19 mouse cellular contexts compared by ENCODE assay signal in the genomic region with DNA sequence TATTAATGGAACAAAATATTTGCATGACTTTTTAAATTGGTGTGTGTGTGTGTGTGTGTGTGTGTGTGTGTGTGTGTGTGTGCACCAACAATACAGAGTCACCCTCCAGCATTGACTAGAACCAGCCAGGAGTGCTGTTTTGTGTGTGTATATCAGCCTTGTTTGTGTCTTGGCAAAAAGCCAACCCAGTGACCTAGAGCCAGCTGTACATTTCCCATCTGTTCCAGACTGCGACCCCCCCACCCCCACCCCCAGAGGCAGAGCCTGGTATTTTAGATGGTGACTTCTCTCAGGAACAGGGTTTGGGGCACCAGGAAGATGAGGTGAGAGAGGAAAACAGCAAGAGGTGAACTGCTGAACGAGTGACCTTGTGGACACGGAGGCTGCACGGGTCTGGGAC. TPM values are rescaled to one million over a fixed set of nuclear protein-coding genes. Genes with fewer than 3 reads are reported as not detected.
A peak's percentile ranks its signal among the peaks of the same experiment; 100 is the strongest.
DNase-seq lines count a peak whose midpoint lies in the region; ATAC-seq and TF ChIP-seq lines count a peak whose summit lies in the region.
"Had no signal": no experiment of that assay in that cellular context is flagged by ENCODE, and none has a peak within 500 bp of the region (broad histone marks: within the 10 kb centered on the region; RNA-seq: fewer than 3 reads in every experiment).

No protein-coding gene starts in this region.

- no peak for TF ChIP-seq CTCF in lung, embryonic 14.5 days (IDR thresholded peaks at IDR 0.05; ENCODE audit: low read depth)
- no peak for TF ChIP-seq CTCF in lung, adult 2 months (IDR thresholded peaks at IDR 0.05; ENCODE audit: insufficient read depth, low read length)

- peak overlapping the region; percentile 79 for H3K27ac ChIP-seq in heart, embryonic 10.5 days
- H3K27ac ChIP-seq in hindbrain, embryonic 11.5 days (ENCODE audit: low read depth, low read length): no peak overlapping the region
- no peak overlapping the region for H3K27ac ChIP-seq in hindbrain, embryonic 10.5 days
- no peak overlapping the region for H3K27ac ChIP-seq in lung, embryonic 14.5 days (ENCODE audit: low read depth)
- peak overlapping the region; percentile 19; the same call in 1 of the 2 replicates for H3K27ac ChIP-seq in limb, embryonic 10.5 days

- no peak overlapping the region for H3K4me2 ChIP-seq in hindbrain, embryonic 11.5 days (replicated peaks; ENCODE audit: low read depth, low read length)
- no peak overlapping the region for H3K4me2 ChIP-seq in lung, embryonic 14.5 days

- peaks cover 70% of the 10 kb centered on the region for H3K4me1 ChIP-seq in heart, embryonic 10.5 days
- peaks cover 28% of the 10 kb centered on the region for H3K4me1 ChIP-seq in hindbrain, embryonic 11.5 days (replicated peaks; ENCODE audit: control insufficient read depth, insufficient read depth, low read length)
- H3K4me1 ChIP-seq in hindbrain, embryonic 10.5 days (replicated peaks): peaks cover 71% of the 10 kb centered on the region
- peaks cover 39% of the 10 kb centered on the region for H3K4me1 ChIP-seq in lung, embryonic 14.5 days (ENCODE audit: insufficient read depth)
- peaks cover 37% of the 10 kb centered on the region for H3K4me1 ChIP-seq in lung, adult 2 months (ENCODE audit: control insufficient read depth, insufficient read depth, low read length)
- peaks cover 62% of the 10 kb centered on the region for H3K4me1 ChIP-seq in limb, embryonic 10.5 days

- H3K27me3 ChIP-seq in heart, embryonic 10.5 days (ENCODE audit: insufficient read depth, poor library complexity, severe bottlenecking): no peaks in the 10 kb centered on the region
- no peaks in the 10 kb centered on the region for H3K27me3 ChIP-seq in hindbrain, embryonic 11.5 days (ENCODE audit: control insufficient read depth, insufficient read depth, low read length)
- no peaks in the 10 kb centered on the region for H3K27me3 ChIP-seq in hindbrain, embryonic 10.5 days (ENCODE audit: insufficient read depth, poor library complexity, severe bottlenecking)
- no peaks in the 10 kb centered on the region for H3K27me3 ChIP-seq in lung, embryonic 14.5 days (ENCODE audit: insufficient read depth, low read length)
- peaks cover 18% of the 10 kb centered on the region for H3K27me3 ChIP-seq in limb, embryonic 10.5 days (ENCODE audit: low read depth, poor library complexity, severe bottlenecking)

- H3K9me3 ChIP-seq in heart, embryonic 10.5 days: no peaks in the 10 kb centered on the region
- H3K9me3 ChIP-seq in hindbrain, embryonic 11.5 days (ENCODE audit: control insufficient read depth, low read length): no peaks in the 10 kb centered on the region
- no peaks in the 10 kb centered on the region for H3K9me3 ChIP-seq in hindbrain, embryonic 10.5 days
- no peaks in the 10 kb centered on the region for H3K9me3 ChIP-seq in lung, embryonic 14.5 days (ENCODE audit: low read depth, low read length)
- H3K9me3 ChIP-seq in limb, embryonic 10.5 days (replicated peaks): no peaks in the 10 kb centered on the region
- H3K9me3 ChIP-seq: midbrain, embryonic 10.5 days had no signal

- H3K4me3 ChIP-seq in heart, embryonic 10.5 days: no peak overlapping the region
- no peak overlapping the region for H3K4me3 ChIP-seq in hindbrain, embryonic 11.5 days (ENCODE audit: low read depth, low read length)
- H3K4me3 ChIP-seq in hindbrain, embryonic 10.5 days: no peak overlapping the region
- no peak overlapping the region for H3K4me3 ChIP-seq in lung, embryonic 14.5 days (ENCODE audit: low read depth, low read length)
- H3K4me3 ChIP-seq in lung, adult 2 months (replicated peaks; ENCODE audit: extremely low read depth, low read depth, low read length): no peak overlapping the region
- no peak overlapping the region for H3K4me3 ChIP-seq in limb, embryonic 10.5 days
- H3K4me3 ChIP-seq: midbrain, embryonic 10.5 days had no signal

- H3K36me3 ChIP-seq in heart, embryonic 10.5 days: no peaks in the 10 kb centered on the region
- no peaks in the 10 kb centered on the region for H3K36me3 ChIP-seq in hindbrain, embryonic 11.5 days (ENCODE audit: control insufficient read depth, insufficient read depth, low read length)
- H3K36me3 ChIP-seq in hindbrain, embryonic 10.5 days: no peaks in the 10 kb centered on the region
- H3K36me3 ChIP-seq in lung, embryonic 14.5 days (ENCODE audit: insufficient read depth): no peaks in the 10 kb centered on the region
- no peaks in the 10 kb centered on the region for H3K36me3 ChIP-seq in limb, embryonic 10.5 days
- H3K36me3 ChIP-seq: midbrain, embryonic 10.5 days had no signal

- H3K9ac ChIP-seq in hindbrain, embryonic 11.5 days (ENCODE audit: low read depth, low read length): no peak overlapping the region
- H3K9ac ChIP-seq in lung, embryonic 14.5 days: no peak overlapping the region

- no peak for DNase-seq in heart, embryonic 10.5 days (ENCODE audit: low spot score)
- no peak for DNase-seq in heart, adult 18-20 months
- DNase-seq in hindbrain, embryonic 11.5 days (ENCODE audit: low spot score): peak; percentile 18
- no peak for DNase-seq in hindbrain, embryonic 10.5 days (ENCODE audit: low spot score)
- DNase-seq in lung, embryonic 14.5 days: peak; percentile 59
- DNase-seq in lung, adult 2 months: no peak
- DNase-seq in limb, embryonic 10.5 days (ENCODE audit: low spot score): no peak
- DNase-seq: adrenal gland, postnatal 36 days; B cell, adult 2 months; cerebellum, adult 18-20 months; cerebellum, postnatal 25 days; embryo, embryonic 11 days; gastrocnemius, postnatal 14 days; heart, postnatal 10 days; kidney, postnatal 10 days; liver; thymus, postnatal 25 days had no signal

- WGBS in heart, embryonic 10.5 days: 44% methylated on average over 4 of the region's 4 CpGs
- 68% methylated on average over 4 of the region's 4 CpGs for WGBS in hindbrain, embryonic 11.5 days
- 62% methylated on average over 4 of the region's 4 CpGs for WGBS in hindbrain, embryonic 10.5 days
- 38% methylated on average over 4 of the region's 4 CpGs for WGBS in lung, embryonic 14.5 days
- 48% methylated on average over 4 of the region's 4 CpGs for WGBS in lung, adult 2 months
- 67% methylated on average over 4 of the region's 4 CpGs for WGBS in limb, embryonic 10.5 days

- ATAC-seq in hindbrain, embryonic 11.5 days (ENCODE audit: low FRiP score): no peak; the same call in 1 of the 2 replicates
- no peak; the same call in 1 of the 2 replicates for ATAC-seq in lung, embryonic 14.5 days (ENCODE audit: insufficient read depth)
- ATAC-seq in monocyte, adult 5-6 weeks (replicated peaks; ENCODE audit: insufficient number of reproducible peaks, low FRiP score, low TSS enrichment, poor library complexity, severe bottlenecking): no peak

- no peak for TF ChIP-seq POLR2A in lung, adult 2 months (IDR thresholded peaks at IDR 0.05; ENCODE audit: borderline replicate concordance, extremely low read depth, low read depth, low read length)

RNA-seq across cellular contexts. Expression of gene Sh3bp4, which starts 24.2 kb away (rescaled TPM):
- 23.4 and 28.3 TPM in 2 replicates for polyA plus RNA-seq in heart, embryonic 10.5 days (2016; fragmentation: Nextera tagmentation; extraction: Ambion mirVana)
- total RNA-seq in heart, adult 18-20 months (2021): 10 to 100 TPM; 11.2 TPM
- polyA plus RNA-seq in hindbrain, embryonic 11.5 days (2014; fragmentation: Nextera tagmentation; extraction: Ambion mirVana): 18.0 and 21.7 TPM in 2 replicates
- 25.3 and 27.2 TPM in 2 replicates for polyA plus RNA-seq in hindbrain, embryonic 10.5 days (2016; fragmentation: Nextera tagmentation; extraction: Ambion mirVana)
- 25.5 and 26.2 TPM in 2 replicates for polyA plus RNA-seq in lung, embryonic 14.5 days (2014; fragmentation: Nextera tagmentation; extraction: Ambion mirVana)
- 33.9 and 40.2 TPM in 2 replicates for polyA plus RNA-seq in lung, adult 2 months (2012; rRNA removed)
- polyA plus RNA-seq in limb, embryonic 10.5 days (2016; fragmentation: Nextera tagmentation; extraction: Ambion mirVana): 25.9 and 26.9 TPM in 2 replicates
- total RNA-seq in monocyte, adult 5-6 weeks (2017): 0.97 to 2.0 TPM (median 1.3 TPM) in 3 replicates

Comparison
In these comparisons a context has a peak if more than half of its experiments do, and no peak if none do; other contexts are left out.
1. DNase-seq: peak in hindbrain, embryonic 11.5 days (single experiment) and lung, embryonic 14.5 days (single experiment); none in heart, embryonic 10.5 days (single experiment), heart, adult 18-20 months (0 of 2), hindbrain, embryonic 10.5 days (single experiment), lung, adult 2 months (single experiment) and limb, embryonic 10.5 days (single experiment).
2. H3K27ac ChIP-seq: peak in heart, embryonic 10.5 days (single experiment) and limb, embryonic 10.5 days (single experiment); none in hindbrain, embryonic 11.5 days (single experiment), hindbrain, embryonic 10.5 days (single experiment) and lung, embryonic 14.5 days (single experiment).